Mouse (Mus musculus): ENCODE results near the gene Abhd2. TPM values are rescaled to one million over a fixed set of nuclear protein-coding genes. Genes with fewer than 3 reads are reported as not detected.

The Abhd2 gene
- total RNA-seq, 2 experiments from 2014 or later = 87.6 to 93.2 TPM

- DNase-seq (ENCODE audit: low spot score in 2 of 2) = no peak
Measured at GRCm38 (mm10) chr7:79414449-79415375, 141.7 kb downstream of the Abhd2 start.

Other genes with a start within 250 kb of the Abhd2 start
- 1 to 10 TPM; 5.3 to 5.4 TPM for gene Acan, start 219.7 kb upstream of the Abhd2 start, total RNA-seq (2021)
- gene Hapln3, start 142.2 kb upstream of the Abhd2 start, total RNA-seq (2021) = 1 to 10 TPM; 4.1 to 4.5 TPM
- 100 to 1,000 TPM; 136 to 141 TPM for gene Mfge8, start 124.1 kb upstream of the Abhd2 start, total RNA-seq (2021)
- gene Rlbp1, start 113.8 kb downstream of the Abhd2 start, total RNA-seq (2021) = 10 to 100 TPM; 16.8 to 19.0 TPM
- gene Fanci, start 118.7 kb downstream of the Abhd2 start, total RNA-seq (2021) = 1 to 10 TPM in 1 of 2 experiments, under 1 TPM in 1; 0.71 to 1.6 TPM
- gene Polg, start 193.2 kb downstream of the Abhd2 start, total RNA-seq (2021) = 10 to 100 TPM; 84.1 to 90.7 TPM